Mouse (Mus musculus) left cerebral cortex, postnatal 25 days (tissue): ENCODE data around the gene Sult2a4. TPM values are rescaled to one million over a fixed set of nuclear protein-coding genes. Genes with fewer than 3 reads are reported as not detected.
"Not testable (repeated sequence)": the region's sequence is repeated elsewhere in the genome, so short reads cannot be mapped to it uniquely, and the experiment has no call there.

Experiments used
- DNase-seq, 2 experiments: peaks; one replicate each; pipeline ENCODE4 v3.0.0; 2022; ENCODE audit warnings: low spot score in 2 of 2, mixed read lengths in 1 of 2
- intact Hi-C: fragments of 180-260 bp; cut with DNase I; formaldehyde crosslinking; loops from one replicate; pipeline ENCODE4 v1.15.1; 2025
- total RNA-seq, 2 experiments: library from RNA; stranded (reverse); gene quantifications; 2 replicates each; pipeline ENCODE4 v1.2.3; 2021

Gene Sult2a4
- not detected for total RNA-seq

DNA sequence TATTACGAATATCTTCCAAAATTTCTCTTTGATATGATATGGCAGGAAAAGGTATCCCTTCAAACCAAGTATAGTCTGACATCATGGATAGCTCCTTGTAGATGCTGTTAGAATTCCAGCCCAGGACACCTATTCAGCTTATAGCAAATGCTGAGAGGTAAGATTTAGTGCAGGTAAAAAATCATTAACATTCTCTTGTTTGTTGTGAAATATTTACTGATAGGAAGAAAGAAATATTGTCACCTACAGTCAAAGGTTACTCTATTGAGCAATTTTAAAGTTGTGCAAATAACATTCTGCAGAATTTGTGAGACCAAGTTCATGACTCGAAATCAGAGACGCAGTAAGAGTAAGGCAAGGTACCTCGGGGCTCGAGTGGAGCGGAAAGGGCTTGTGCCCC is at the start of gene Sult2a4:
TSS of gene Sult2a4 (minus strand) at position 101 of the 400 bp plus-strand sequence.
- DNase-seq, intact Hi-C loops: not testable (repeated sequence)

DNA sequence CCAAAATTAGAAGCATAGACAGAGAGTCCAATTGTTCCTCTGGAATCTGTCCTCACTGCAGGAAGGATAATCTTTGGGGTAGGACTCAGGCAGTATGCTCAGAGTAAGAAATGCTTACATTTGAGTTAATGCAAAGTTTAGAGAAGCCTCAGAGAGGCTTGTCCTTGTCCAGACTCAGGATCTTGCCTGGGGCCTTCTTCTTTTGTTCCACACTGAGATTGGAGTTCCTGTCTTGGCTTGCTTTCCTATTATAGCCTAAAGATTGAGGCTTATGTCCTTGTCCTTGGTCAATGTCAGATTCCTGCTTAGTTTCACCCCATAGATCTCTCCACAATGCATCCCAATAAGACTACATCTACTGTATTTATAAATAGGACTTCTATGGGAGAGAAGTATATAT is 41.4 kb upstream of the Sult2a4 start:
- DNase-seq, intact Hi-C loops: not testable (repeated sequence)

DNA sequence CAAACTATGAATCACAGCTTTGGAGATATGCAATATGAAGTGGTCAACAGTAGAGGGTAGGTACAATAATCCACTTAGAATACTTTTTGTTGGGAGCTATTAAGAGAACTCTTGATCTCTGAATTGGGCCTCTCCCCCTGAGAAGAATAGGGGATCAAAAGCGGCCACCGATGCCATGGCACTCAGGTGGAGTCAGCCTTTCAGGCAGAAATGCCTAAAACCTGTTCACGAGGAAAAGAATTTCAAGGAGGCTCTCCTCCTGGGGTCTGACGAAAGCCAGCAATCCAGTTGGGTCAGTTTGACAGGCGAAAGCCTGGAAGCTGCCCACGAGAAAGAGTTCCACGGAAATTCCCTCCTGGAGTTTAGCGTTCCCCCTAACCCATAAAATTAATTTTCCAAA is 23.7 kb upstream of the Sult2a4 start:
- DNase-seq, result no peak
- intact Hi-C loops, result no loop called here

GRCm38 (mm10) chr7:14010686-14011085 is 21.3 kb upstream of the Sult2a4 start:
- DNase-seq, intact Hi-C loops: not testable (repeated sequence)

Other genes with a start within 250 kb of the Sult2a4 start
- gene Sult2a1, start 152.2 kb downstream of the Sult2a4 start, total RNA-seq, result not detected
- not detected for gene Sult2a3, start 133.4 kb upstream of the Sult2a4 start, total RNA-seq